Mouse (Mus musculus) CH12F3 (cell line): ENCODE measurements around the gene Ncoa5.

ENCODE experiments used
- in situ Hi-C: fragments of 300-500 bp; cut with MboI; formaldehyde crosslinking; loops from 2 replicates; pipeline ENCODE4 v1.14.3; 2020; ENCODE audit warnings: low sequenced_read_pairs

Gene Ncoa5

GRCm38 (mm10) chr2:164996848-164997720 lies 37.6 kb downstream of the Ncoa5 start:
- in situ Hi-C loops: no loop called here

GRCm38 (mm10) chr2:164995976-164996375 lies 38.7 kb downstream of the Ncoa5 start:
- in situ Hi-C loops: no loop called here

GRCm38 (mm10) chr2:164994659-164995428 lies 39.8 kb downstream of the Ncoa5 start:
- in situ Hi-C loops: no loop called here

- in situ Hi-C loops: no loop called here
Measured at GRCm38 (mm10) chr2:164994156-164994555, 40.5 kb downstream of the Ncoa5 start.

- in situ Hi-C loops: no loop called here
Measured at GRCm38 (mm10) chr2:164991808-164992207, 42.9 kb downstream of the Ncoa5 start.

GRCm38 (mm10) chr2:164991111-164991510 lies 43.6 kb downstream of the Ncoa5 start:
- in situ Hi-C loops: no loop called here

GRCm38 (mm10) chr2:164988777-164989176 lies 45.9 kb downstream of the Ncoa5 start:
- in situ Hi-C loops: no loop called here

GRCm38 (mm10) chr2:164986371-164987027 lies 48.2 kb downstream of the Ncoa5 start:
- in situ Hi-C loops: no loop called here

- in situ Hi-C loops: no loop called here
Measured at GRCm38 (mm10) chr2:164985962-164986361, 48.7 kb downstream of the Ncoa5 start.

GRCm38 (mm10) chr2:164979749-164980148 lies 54.9 kb downstream of the Ncoa5 start:
- in situ Hi-C loops: no loop called here

- in situ Hi-C loops: no loop called here
Measured at GRCm38 (mm10) chr2:164975611-164976010, 59.1 kb downstream of the Ncoa5 start.

- in situ Hi-C loops: loop anchor here (25.0 kb wide), 1 partner anchor 290 kb away; no protein-coding TSS in a partner anchor
Measured at GRCm38 (mm10) chr2:164972646-164973045, 62.0 kb downstream of the Ncoa5 start.

- in situ Hi-C loops: loop anchor here (25.0 kb wide), 1 partner anchor 292 kb away; no protein-coding TSS in a partner anchor
Measured at GRCm38 (mm10) chr2:164970631-164971196, 64.0 kb downstream of the Ncoa5 start.

- in situ Hi-C loops: loop anchor here (25.0 kb wide), 1 partner anchor 293 kb away; no protein-coding TSS in a partner anchor
Measured at GRCm38 (mm10) chr2:164969348-164969781, 65.3 kb downstream of the Ncoa5 start.

GRCm38 (mm10) chr2:164968451-164968851 lies 66.2 kb downstream of the Ncoa5 start:
- in situ Hi-C loops: loop anchor here (25.0 kb wide), 1 partner anchor 294 kb away; no protein-coding TSS in a partner anchor

- in situ Hi-C loops: loop anchor here (25.0 kb wide), 1 partner anchor 294 kb away; no protein-coding TSS in a partner anchor
Measured at GRCm38 (mm10) chr2:164967761-164968440, 66.8 kb downstream of the Ncoa5 start.

GRCm38 (mm10) chr2:164967193-164967592 lies 67.5 kb downstream of the Ncoa5 start:
- in situ Hi-C loops: loop anchor here (25.0 kb wide), 1 partner anchor 295 kb away; no protein-coding TSS in a partner anchor

GRCm38 (mm10) chr2:164966381-164966780 lies 68.3 kb downstream of the Ncoa5 start:
- in situ Hi-C loops: loop anchor here (25.0 kb wide), 1 partner anchor 296 kb away; no protein-coding TSS in a partner anchor

GRCm38 (mm10) chr2:164964981-164965380 lies 69.7 kb downstream of the Ncoa5 start:
- in situ Hi-C loops: loop anchor here (25.0 kb wide), 1 partner anchor 297 kb away; no protein-coding TSS in a partner anchor
